Mouse (Mus musculus) kidney, postnatal 10 days (tissue): Measurements from ENCODE around the gene Ndufb4.
A peak's percentile ranks its signal among the peaks of the same experiment; 100 is the strongest.

Experiments used
- DNase-seq: peaks from one replicate; pipeline ENCODE4 v3.0.0; 2021; ENCODE audit warnings: mixed read lengths

Gene Ndufb4

GRCm38 (mm10) chr16:37634578-37634977 is 19.7 kb downstream of the Ndufb4 start:
- DNase-seq, result no peak

GRCm38 (mm10) chr16:37629011-37629410 is 25.2 kb downstream of the Ndufb4 start:
- DNase-seq, result no peak

DNA sequence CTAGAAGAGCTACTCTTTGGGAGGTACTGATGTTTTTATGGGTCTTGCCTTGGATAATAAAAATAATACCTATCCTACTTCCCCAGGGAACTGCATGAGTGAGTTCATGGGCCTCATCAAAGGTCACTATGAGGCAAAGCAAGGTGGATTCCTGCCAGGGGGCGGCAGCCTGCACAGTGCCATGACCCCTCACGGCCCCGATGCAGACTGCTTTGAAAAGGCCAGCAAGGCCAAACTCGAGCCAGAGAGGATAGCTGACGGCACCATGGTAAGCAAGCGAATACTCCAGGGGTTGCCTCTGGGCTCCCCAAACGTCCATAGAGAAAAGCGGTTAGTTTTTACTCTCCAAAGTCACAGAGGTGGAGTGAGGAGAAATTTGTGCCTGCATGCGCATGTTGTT is 25.9 kb downstream of the Ndufb4 start:
- peak; percentile 26 for DNase-seq

DNA sequence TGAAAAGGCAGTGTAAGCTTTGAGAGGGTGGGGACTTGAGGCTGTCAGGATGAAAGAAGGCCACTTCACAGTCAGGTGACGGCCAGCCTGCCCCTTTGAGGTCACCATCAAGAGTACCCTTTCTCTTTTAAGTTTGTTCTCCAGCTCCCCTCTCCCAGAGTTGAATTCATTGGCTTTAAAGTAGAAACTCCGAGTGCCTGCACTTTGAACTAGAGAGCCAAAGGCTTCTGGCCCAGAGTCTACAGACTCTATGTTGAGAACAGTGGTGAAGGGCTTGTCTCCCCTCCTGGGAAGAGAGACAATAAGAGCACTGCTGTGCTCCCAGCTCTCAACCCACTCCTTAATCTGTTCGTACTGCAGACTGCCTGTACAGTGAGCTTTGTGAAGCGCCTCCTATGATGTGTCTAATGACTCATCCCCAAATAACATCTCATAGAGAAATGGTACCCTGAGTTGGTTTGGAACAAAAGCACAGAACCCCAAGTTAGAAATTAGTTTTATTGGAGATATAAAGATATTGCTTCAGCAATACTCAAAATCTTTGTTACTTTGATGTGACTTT is 27.8 kb downstream of the Ndufb4 start:
- DNase-seq, result no peak

- no peak for DNase-seq
Observed at GRCm38 (mm10) chr16:37622919-37623318, 31.3 kb downstream of the Ndufb4 start.

- DNase-seq, result no peak
Observed at GRCm38 (mm10) chr16:37622403-37622802, 31.9 kb downstream of the Ndufb4 start.

DNA sequence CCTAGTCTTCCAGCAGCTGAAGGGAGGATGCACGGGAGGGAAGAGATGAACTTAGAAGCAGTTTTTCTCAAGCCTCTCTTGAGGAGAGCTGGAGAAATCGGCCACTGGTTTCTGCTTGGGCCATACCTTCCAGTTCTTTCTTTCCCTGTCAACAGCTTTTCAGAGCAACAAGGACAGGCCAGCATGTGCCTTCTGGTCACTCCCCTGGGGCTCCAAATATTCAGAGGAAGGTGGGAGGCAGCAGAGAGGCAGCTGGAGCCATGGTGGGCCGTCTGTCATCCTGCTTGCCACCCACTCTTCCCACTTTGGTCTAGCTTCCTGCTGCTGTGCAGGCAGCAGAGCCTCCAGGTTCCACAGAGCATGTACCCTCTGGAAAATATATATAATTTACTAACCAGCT is 36.6 kb downstream of the Ndufb4 start:
- peak; percentile 22 for DNase-seq

DNA sequence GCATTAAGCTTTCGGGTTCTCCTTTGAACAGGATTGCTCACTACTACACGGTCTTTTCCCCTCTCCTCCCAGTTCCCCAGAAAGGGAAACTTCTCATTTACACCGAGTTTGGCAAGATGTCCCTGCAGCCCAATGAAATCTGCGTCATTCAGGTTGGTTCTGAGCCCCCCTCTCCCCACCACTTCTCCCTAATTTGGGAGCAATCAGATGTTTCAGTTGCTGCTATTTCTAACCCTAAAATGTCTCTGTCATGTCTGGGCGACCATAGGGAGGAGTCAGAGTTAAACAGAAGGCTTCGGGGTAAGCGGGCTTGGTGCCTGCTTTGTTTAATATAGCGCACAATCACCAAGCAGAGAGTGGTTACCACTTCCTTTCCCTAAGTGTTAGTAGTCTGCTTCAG is 38.1 kb downstream of the Ndufb4 start:
- no peak for DNase-seq

- DNase-seq, result no peak
Observed at GRCm38 (mm10) chr16:37615429-37615828, 38.8 kb downstream of the Ndufb4 start.

- DNase-seq, result no peak
Observed at GRCm38 (mm10) chr16:37614540-37614939, 39.7 kb downstream of the Ndufb4 start.

DNA sequence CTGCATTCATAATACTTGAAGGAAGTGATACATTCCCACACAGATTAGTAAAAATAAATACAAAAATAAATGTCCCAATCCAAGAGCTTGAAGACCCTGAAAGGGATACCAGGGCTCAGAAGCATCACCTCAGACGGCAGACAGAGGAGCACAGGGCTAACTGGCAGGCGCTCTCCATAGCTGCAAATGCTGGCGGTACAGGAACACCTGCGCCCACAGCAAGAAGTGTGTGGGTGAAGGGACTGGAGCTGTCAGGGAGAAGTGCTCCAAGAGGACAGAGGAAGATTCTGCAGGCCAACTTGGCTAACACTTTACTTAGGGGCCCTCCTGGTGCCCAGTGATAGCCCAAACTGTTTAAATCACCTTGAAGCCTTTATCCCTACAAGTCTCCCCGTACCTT is 42.2 kb downstream of the Ndufb4 start:
- no peak for DNase-seq

DNA sequence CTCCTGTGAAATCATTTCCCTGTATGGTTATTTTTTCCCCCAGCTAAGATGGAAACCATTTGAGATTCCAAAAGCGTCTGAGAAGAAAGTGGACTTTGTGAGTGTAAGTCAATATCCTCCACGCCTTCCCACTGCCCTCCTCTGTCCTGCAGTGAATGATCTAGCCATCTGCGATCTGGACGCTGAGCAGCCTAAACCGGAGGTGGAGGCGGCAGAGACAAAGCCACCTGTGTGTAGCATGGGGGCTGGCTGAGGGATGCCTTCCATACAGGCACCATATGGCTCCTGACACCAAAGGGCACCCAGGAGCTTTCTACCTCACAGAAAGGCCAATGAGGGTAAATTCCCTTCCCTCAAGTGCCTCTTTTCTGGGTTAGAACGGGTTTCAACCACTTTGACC is 43.2 kb downstream of the Ndufb4 start:
- no peak for DNase-seq

GRCm38 (mm10) chr16:37610333-37610732 is 43.9 kb downstream of the Ndufb4 start:
- DNase-seq, result no peak

- no peak for DNase-seq
Observed at GRCm38 (mm10) chr16:37604243-37604642, 50.0 kb downstream of the Ndufb4 start.

- no peak for DNase-seq
Observed at GRCm38 (mm10) chr16:37603431-37603830, 50.8 kb downstream of the Ndufb4 start.

DNA sequence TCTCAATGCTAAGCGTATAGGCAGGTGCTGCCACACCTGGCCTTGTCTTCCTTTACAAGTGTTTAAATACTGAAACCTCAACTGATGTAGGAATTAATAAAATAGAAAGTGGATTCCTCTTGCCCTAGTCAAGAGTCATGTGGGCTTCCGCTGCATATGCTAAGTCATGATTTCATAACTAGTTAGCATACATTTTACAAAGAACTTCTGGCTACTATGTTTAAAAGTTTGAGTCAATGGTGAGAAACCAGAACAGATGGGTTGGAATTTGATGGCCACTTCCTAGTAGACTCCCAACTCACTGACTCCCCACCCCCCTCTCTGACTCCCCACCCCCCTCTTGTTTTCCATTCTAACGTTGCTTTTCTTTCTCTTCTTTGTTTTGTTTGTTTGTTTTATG is 54.9 kb downstream of the Ndufb4 start:
- DNase-seq, result no peak

DNA sequence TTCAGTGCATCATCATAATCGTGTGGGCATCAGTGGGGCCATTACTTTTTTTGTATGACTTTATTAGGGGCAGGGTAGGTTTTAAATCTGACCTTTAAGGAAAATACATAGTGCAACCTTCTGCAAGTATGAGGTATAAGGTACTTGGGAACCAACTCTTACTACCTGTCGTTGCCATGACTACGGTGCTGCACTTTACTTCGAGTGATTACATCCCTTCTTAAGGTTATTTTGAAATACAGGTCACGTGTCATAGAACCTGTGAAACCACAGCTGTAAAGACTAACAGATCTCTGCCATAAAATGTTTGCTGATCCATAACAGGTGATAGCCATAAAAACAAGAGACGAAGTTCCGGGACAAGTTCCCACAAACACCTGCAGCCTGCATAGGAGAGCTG is 55.8 kb downstream of the Ndufb4 start:
- DNase-seq, result no peak

- no peak for DNase-seq
Observed at GRCm38 (mm10) chr16:37597412-37597811, 56.8 kb downstream of the Ndufb4 start.
